Mouse (Mus musculus) brain, embryonic 14.5 days (tissue): Measurements from ENCODE around the gene Cnga2.

ENCODE experiments used
- CTCF ChIP-seq: fragments of 200-500 bp; IDR thresholded peaks from 2 replicates; pipeline ENCODE4 v1.5.1; 2012; ENCODE audit warnings: inconsistent platforms, mild to moderate bottlenecking, moderate library complexity, borderline replicate concordance; ENCODE audit not compliant: insufficient read depth, insufficient read length; ENCODE audit errors: extremely low read depth
- POLR2A ChIP-seq: fragments of 200-500 bp; IDR thresholded peaks from 2 replicates; pipeline ENCODE4 v1.6.1; 2012; ENCODE audit warnings: mild to moderate bottlenecking, inconsistent platforms, borderline replicate concordance; ENCODE audit not compliant: poor library complexity, insufficient read depth, insufficient read length, severe bottlenecking; ENCODE audit errors: extremely low read depth

DNA sequence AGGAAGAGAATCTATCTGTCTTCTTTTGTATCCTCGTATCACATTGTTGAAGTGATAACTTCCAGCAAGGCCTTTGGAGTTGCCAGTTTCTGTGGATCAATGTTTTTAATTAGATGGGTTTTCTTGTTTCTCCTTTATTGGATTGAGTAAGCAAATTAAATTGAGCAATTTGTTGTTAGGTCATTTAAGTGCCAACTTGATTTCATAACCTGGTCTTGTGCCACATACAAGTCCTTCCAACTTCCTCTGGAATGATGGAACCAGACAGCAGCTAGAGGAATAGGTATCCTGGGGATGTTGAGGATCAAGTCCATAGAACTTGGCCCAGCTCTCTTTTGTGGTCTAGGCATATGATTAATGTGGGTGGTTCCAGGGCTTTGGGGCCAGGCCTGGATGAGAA is 30.6 kb downstream of the Cnga2 start:
- TF ChIP-seq CTCF, result no peak
- no peak for TF ChIP-seq POLR2A
